Comparison of ENCODE assay signal across 8 mouse cellular contexts in genomic region chr10:45066931-45067308, GRCm38 (mm10). TPM values are rescaled to one million over a fixed set of nuclear protein-coding genes. Genes with fewer than 3 reads are reported as not detected.
DNase-seq lines count a peak whose midpoint lies in the region; ATAC-seq and TF ChIP-seq lines count a peak whose summit lies in the region.

Prep (plus strand) TSS chr10:45067203.

- H3K4me1 ChIP-seq in CH12.LX (ENCODE audit: control insufficient read depth in 1 of 2, insufficient read depth in 2 of 2): peaks cover 10 to 47% of the 10 kb centered on the region in 2 experiments
- H3K4me1 ChIP-seq in heart, embryonic 14.5 days (ENCODE audit: control insufficient read depth in 2 of 2, insufficient read depth in 2 of 2, low read length in 2 of 2): peaks cover 12 to 38% of the 10 kb centered on the region in 2 experiments
- peaks cover 31 to 44% of the 10 kb centered on the region in 2 experiments for H3K4me1 ChIP-seq in liver, embryonic 14.5 days (replicated peaks; ENCODE audit: control insufficient read depth in 2 of 2, insufficient read depth in 2 of 2, low read length in 1 of 2)
- peaks cover 12% of the 10 kb centered on the region; the same call in 1 of the 2 replicates for H3K4me1 ChIP-seq in stomach, embryonic 15.5 days

- peak within 1 kb of the TSS; percentile 90 for H3K9ac ChIP-seq in CH12.LX (ENCODE audit: insufficient read depth, low read depth)
- peak within 1 kb of the TSS; percentile 96 for H3K9ac ChIP-seq in heart, embryonic 14.5 days (ENCODE audit: low read length)
- H3K9ac ChIP-seq in liver, embryonic 14.5 days (replicated peaks): peak within 1 kb of the TSS; percentile 74
- H3K9ac ChIP-seq in stomach, embryonic 15.5 days: peak within 1 kb of the TSS; percentile 59

- no peaks in the 10 kb centered on the region for H3K9me3 ChIP-seq in CH12.LX (replicated peaks; ENCODE audit: low read length)
- H3K9me3 ChIP-seq in heart, embryonic 14.5 days (ENCODE audit: control insufficient read depth, low read length): no peaks in the 10 kb centered on the region
- no peaks in the 10 kb centered on the region for H3K9me3 ChIP-seq in liver, embryonic 14.5 days (ENCODE audit: control insufficient read depth, low read length)
- H3K9me3 ChIP-seq in stomach, embryonic 15.5 days: no peaks in the 10 kb centered on the region

- H3K27me3 ChIP-seq in CH12.LX (replicated peaks): no peaks in the 10 kb centered on the region
- H3K27me3 ChIP-seq in heart, embryonic 14.5 days (ENCODE audit: control insufficient read depth, insufficient read depth, low read length): no peaks in the 10 kb centered on the region
- no peaks in the 10 kb centered on the region for H3K27me3 ChIP-seq in liver, embryonic 14.5 days (ENCODE audit: control insufficient read depth, insufficient read depth, low read length)
- H3K27me3 ChIP-seq in stomach, embryonic 15.5 days (replicated peaks): no peaks in the 10 kb centered on the region

- in situ Hi-C loops in CH12.LX (cut with MboI; ENCODE audit: low pct_ligation_motif_present, low pct_unique_long_range_greater_than_20kb, low sequenced_read_pairs): no loop called here

- no peak for TF ChIP-seq EP300 in CH12.LX (IDR thresholded peaks at IDR 0.05; ENCODE audit: low read length)
- TF ChIP-seq EP300 in liver, embryonic 14.5 days (IDR thresholded peaks at IDR 0.05; ENCODE audit: low read depth): no peak

- peak; percentile 58 for TF ChIP-seq RAD21 in CH12.LX (IDR thresholded peaks at IDR 0.05; ENCODE audit: low read depth, low read length)

- dilution Hi-C loops in CH12.LX (cut with MboI; ENCODE audit: extremely low pct_ligation_motif_present, extremely low pct_unique_long_range_greater_than_20kb, low sequenced_read_pairs): no loop called here

- peaks cover 41% of the 10 kb centered on the region for H3K79me2 ChIP-seq in CH12.LX (replicated peaks; ENCODE audit: control insufficient read depth, extremely low read depth, insufficient read depth, poor library complexity, severe bottlenecking)

- under 1% methylated on average over 40 of the region's 57 CpGs for WGBS in heart, embryonic 14.5 days
- WGBS in liver, embryonic 14.5 days (ENCODE audit: insufficient replicate concordance): under 1% methylated on average over 54 of the region's 57 CpGs
- WGBS in stomach, embryonic 15.5 days: 0% methylated on average over 56 of the region's 57 CpGs

- H3K27ac ChIP-seq in CH12.LX (ENCODE audit: insufficient read depth, low read depth): peak within 1 kb of the TSS; percentile 89
- H3K27ac ChIP-seq in heart, embryonic 14.5 days (replicated peaks in 1 of 2; ENCODE audit: control insufficient read depth in 1 of 2, insufficient read depth in 1 of 2, low read depth in 2 of 2, low read length in 2 of 2): peak within 1 kb of the TSS; percentile 65 to 71
- H3K27ac ChIP-seq in liver, embryonic 14.5 days: no peak within 1 kb of the TSS
- peak within 1 kb of the TSS; percentile 88 for H3K27ac ChIP-seq in stomach, embryonic 15.5 days

- TF ChIP-seq CTCF in CH12.LX (conservative IDR thresholded peaks at IDR 0.05 in 1 of 2, IDR thresholded peaks at IDR 0.05 in 1 of 2; ENCODE audit: low read depth in 2 of 2, low read length in 2 of 2): peak in 1 of 2 experiments; percentile 74; a peak in 2 of 4 replicates
- peak; percentile 39 for TF ChIP-seq CTCF in liver, embryonic 14.5 days (IDR thresholded peaks at IDR 0.05; ENCODE audit: low read depth)

- peaks cover 0 to 8% of the 10 kb centered on the region in 2 experiments for H3K36me3 ChIP-seq in CH12.LX (replicated peaks in 1 of 2; ENCODE audit: control insufficient read depth in 1 of 2, insufficient read depth in 1 of 2, low read length in 1 of 2)
- peaks cover 5% of the 10 kb centered on the region; the same call in 1 of the 2 replicates for H3K36me3 ChIP-seq in heart, embryonic 14.5 days (ENCODE audit: control insufficient read depth, insufficient read depth, low read length)
- H3K36me3 ChIP-seq in liver, embryonic 14.5 days (replicated peaks; ENCODE audit: control insufficient read depth, insufficient read depth, low read depth): no peaks in the 10 kb centered on the region
- H3K36me3 ChIP-seq in stomach, embryonic 15.5 days: no peaks in the 10 kb centered on the region

- peak within 1 kb of the TSS; percentile 66 to 95 (median 94) for H3K4me3 ChIP-seq in CH12.LX (replicated peaks in 1 of 3; ENCODE audit: low read depth in 2 of 3, low read length in 2 of 3, poor library complexity in 1 of 3)
- H3K4me3 ChIP-seq in heart, embryonic 14.5 days (ENCODE audit: control insufficient read depth in 1 of 2, insufficient read depth in 1 of 2, low read depth in 1 of 2, low read length in 2 of 2): peak within 1 kb of the TSS; percentile 62 to 98
- peak within 1 kb of the TSS; percentile 72 to 89 for H3K4me3 ChIP-seq in liver, embryonic 14.5 days (ENCODE audit: insufficient read depth in 1 of 2, low read depth in 2 of 2, low read length in 2 of 2)
- H3K4me3 ChIP-seq in stomach, embryonic 15.5 days (replicated peaks): peak within 1 kb of the TSS; percentile 98

- peak; percentile 75 for DNase-seq in CH12.LX (ENCODE audit: extremely low read depth)
- DNase-seq in c-Kit-negative CD71-positive TER-119-positive erythroid progenitor cells, embryonic 14.5 days (ENCODE audit: low read depth, low spot score): peak; percentile 29
- peak; percentile 69 for DNase-seq in fibroblast of lung, adult 2 months (ENCODE audit: low read depth)
- peak; percentile 97 for DNase-seq in kidney, postnatal 10 days
- DNase-seq in liver, embryonic 14.5 days (ENCODE audit: low read depth in 3 of 3, low spot score in 3 of 3): peak; percentile 69 to 73 (median 70)
- DNase-seq in neural tube, embryonic 10.5 days (ENCODE audit: extremely low spot score, low spot score): peak; percentile 86

- ATAC-seq in heart, embryonic 14.5 days (ENCODE audit: insufficient number of reproducible peaks, insufficient read depth, low FRiP score, low read depth): peak; percentile 90
- ATAC-seq in liver, embryonic 14.5 days (ENCODE audit: insufficient read depth): peak; percentile 89
- peak; percentile 92 for ATAC-seq in stomach, embryonic 15.5 days (ENCODE audit: insufficient read depth, low FRiP score, low read depth)

- peak; percentile 74 for TF ChIP-seq POLR2A in CH12.LX (IDR thresholded peaks at IDR 0.05; ENCODE audit: low read depth, low read length)

- H3K4me2 ChIP-seq in CH12.LX (ENCODE audit: insufficient read depth, low read depth, poor library complexity, severe bottlenecking): peak within 1 kb of the TSS; percentile 81
- peak within 1 kb of the TSS; percentile 75 for H3K4me2 ChIP-seq in heart, embryonic 14.5 days (ENCODE audit: low read length)
- H3K4me2 ChIP-seq in liver, embryonic 14.5 days (ENCODE audit: low read depth): peak within 1 kb of the TSS; percentile 76
- H3K4me2 ChIP-seq in stomach, embryonic 15.5 days: peak within 1 kb of the TSS; percentile 73

TF ChIP-seq in CH12.LX, 34 proteins besides CTCF, POLR2A, EP300 and RAD21 (continues in another document):
- no peak for TF ChIP-seq MAX (IDR thresholded peaks at IDR 0.05; ENCODE audit: low read length)
- 0 out of 2 replicates have a peak, but pooled peaks have one; percentile 17 for TF ChIP-seq IRF4 (IDR thresholded peaks at IDR 0.05; ENCODE audit: low read depth, low read length)
- TF ChIP-seq ZMIZ1 (IDR thresholded peaks at IDR 0.05; ENCODE audit: low read depth, low read length): peak; percentile 73; the same call in 1 of the 2 replicates
- peak; percentile 72; the same call in 1 of the 2 replicates for TF ChIP-seq SIN3A (IDR thresholded peaks at IDR 0.05; ENCODE audit: low read length)
- TF ChIP-seq TCF12 (IDR thresholded peaks at IDR 0.05; ENCODE audit: low read depth, low read length): peak; percentile 88
- TF ChIP-seq MAFK (IDR thresholded peaks at IDR 0.05; ENCODE audit: insufficient replicate concordance, low read length): no peak
- TF ChIP-seq ETS1 (conservative IDR thresholded peaks at IDR 0.05; ENCODE audit: low read depth, low read length): no peak
- peak; percentile 94 for TF ChIP-seq MXI1 (IDR thresholded peaks at IDR 0.05; ENCODE audit: low read depth, low read length)
- TF ChIP-seq RCOR1 (conservative IDR thresholded peaks at IDR 0.05; ENCODE audit: low read depth, low read length): no peak
- TF ChIP-seq ELF1 (IDR thresholded peaks at IDR 0.05; ENCODE audit: low read depth, low read length): peak; percentile 85
- TF ChIP-seq NELFE (IDR thresholded peaks at IDR 0.05; ENCODE audit: low read depth, low read length): peak; percentile 79; the same call in 1 of the 2 replicates
- no peak for TF ChIP-seq CHD1 (IDR thresholded peaks at IDR 0.05; ENCODE audit: low read depth, low read length)
- TF ChIP-seq MYC (IDR thresholded peaks at IDR 0.05; ENCODE audit: low read depth, low read length): 0 out of 2 replicates have a peak, but pooled peaks have one; percentile 28
- TF ChIP-seq POLR2AphosphoS2 (IDR thresholded peaks at IDR 0.05; ENCODE audit: low read depth, low read length): no peak
- peak; percentile 76 for TF ChIP-seq UBTF (IDR thresholded peaks at IDR 0.05; ENCODE audit: low read depth, low read length)
- TF ChIP-seq MAZ (IDR thresholded peaks at IDR 0.05; ENCODE audit: low read depth, low read length): no peak
- peak; percentile 57; the same call in 1 of the 2 replicates for TF ChIP-seq NRF1 (IDR thresholded peaks at IDR 0.05; ENCODE audit: low read depth, low read length)
- TF ChIP-seq MEF2A (IDR thresholded peaks at IDR 0.05; ENCODE audit: borderline replicate concordance, low read depth, low read length): no peak
- TF ChIP-seq PAX5 (IDR thresholded peaks at IDR 0.05; ENCODE audit: low read length): no peak
- TF ChIP-seq KAT2A (IDR thresholded peaks at IDR 0.05; ENCODE audit: insufficient replicate concordance, low read length): no peak
- no peak for TF ChIP-seq USF2 (conservative IDR thresholded peaks at IDR 0.05; ENCODE audit: low read depth, low read length)
- no peak for TF ChIP-seq E2F4 (IDR thresholded peaks at IDR 0.05; ENCODE audit: insufficient replicate concordance, low read depth, low read length)
- TF ChIP-seq BHLHE40 (IDR thresholded peaks at IDR 0.05; ENCODE audit: low read depth, low read length): peak; percentile 81
- TF ChIP-seq ZC3H11A (IDR thresholded peaks at IDR 0.05; ENCODE audit: low read depth, low read length): no peak
- 0 out of 2 replicates have a peak, but pooled peaks have one; percentile 45 for TF ChIP-seq HCFC1 (IDR thresholded peaks at IDR 0.05; ENCODE audit: low read depth, low read length)

RNA-seq across cellular contexts. Expression of gene Prep, which starts in this region (rescaled TPM):
- total RNA-seq in CH12.LX (2012; rRNA removed) (17.6 and 17.8 TPM in 2 replicates), CH12.LX (2014; rRNA removed) (25.0 and 25.7 TPM in 2 replicates)
- 26.0 and 28.2 TPM in 2 replicates for polyA plus RNA-seq in CH12.LX (2012; ENCODE audit: insufficient read length, low read depth)
- 24.4 and 26.7 TPM in 2 replicates for polyA plus RNA-seq in heart, embryonic 14.5 days (2014; fragmentation: Nextera tagmentation; extraction: Ambion mirVana)
- polyA plus RNA-seq in liver, embryonic 14.5 days (2012; rRNA removed): 3.7 and 4.6 TPM in 2 replicates
- polyA plus RNA-seq in liver, embryonic 14.5 days (2014; fragmentation: Nextera tagmentation; extraction: Ambion mirVana): 6.7 and 7.1 TPM in 2 replicates
- 22.1 and 23.8 TPM in 2 replicates for polyA plus RNA-seq in stomach, embryonic 15.5 days (2015; fragmentation: Nextera tagmentation; extraction: Ambion mirVana)

Comparison
In these comparisons a context has a peak if more than half of its experiments do, and no peak if none do; other contexts are left out.
1. DNase-seq: peak in every context shown above with its lines; median percentile 97 in kidney, postnatal 10 days; 86 in neural tube, embryonic 10.5 days; 75 in CH12.LX; 70 in liver, embryonic 14.5 days; 69 in fibroblast of lung, adult 2 months; 29 in c-Kit-negative CD71-positive TER-119-positive erythroid progenitor cells, embryonic 14.5 days.